Mouse (Mus musculus): ENCODE data around the gene Rdh16f2.

- no peak for TF ChIP-seq POLR2A (IDR thresholded peaks at IDR 0.05; ENCODE audit: insufficient read depth, low read depth, low read length)
- TF ChIP-seq CTCF (IDR thresholded peaks at IDR 0.05; ENCODE audit: insufficient read depth, low read depth, low read length) = no peak
These were observed 56.8 kb downstream of the Rdh16f2 start for GRCm38 (mm10) chr10:127923024-127923423.
